Mouse (Mus musculus): ENCODE data around the gene Nbea. TPM values are rescaled to one million over a fixed set of nuclear protein-coding genes. Genes with fewer than 3 reads are reported as not detected.

Nbea gene
- polyA plus RNA-seq, 1 experiment: 3.6 TPM

DNA sequence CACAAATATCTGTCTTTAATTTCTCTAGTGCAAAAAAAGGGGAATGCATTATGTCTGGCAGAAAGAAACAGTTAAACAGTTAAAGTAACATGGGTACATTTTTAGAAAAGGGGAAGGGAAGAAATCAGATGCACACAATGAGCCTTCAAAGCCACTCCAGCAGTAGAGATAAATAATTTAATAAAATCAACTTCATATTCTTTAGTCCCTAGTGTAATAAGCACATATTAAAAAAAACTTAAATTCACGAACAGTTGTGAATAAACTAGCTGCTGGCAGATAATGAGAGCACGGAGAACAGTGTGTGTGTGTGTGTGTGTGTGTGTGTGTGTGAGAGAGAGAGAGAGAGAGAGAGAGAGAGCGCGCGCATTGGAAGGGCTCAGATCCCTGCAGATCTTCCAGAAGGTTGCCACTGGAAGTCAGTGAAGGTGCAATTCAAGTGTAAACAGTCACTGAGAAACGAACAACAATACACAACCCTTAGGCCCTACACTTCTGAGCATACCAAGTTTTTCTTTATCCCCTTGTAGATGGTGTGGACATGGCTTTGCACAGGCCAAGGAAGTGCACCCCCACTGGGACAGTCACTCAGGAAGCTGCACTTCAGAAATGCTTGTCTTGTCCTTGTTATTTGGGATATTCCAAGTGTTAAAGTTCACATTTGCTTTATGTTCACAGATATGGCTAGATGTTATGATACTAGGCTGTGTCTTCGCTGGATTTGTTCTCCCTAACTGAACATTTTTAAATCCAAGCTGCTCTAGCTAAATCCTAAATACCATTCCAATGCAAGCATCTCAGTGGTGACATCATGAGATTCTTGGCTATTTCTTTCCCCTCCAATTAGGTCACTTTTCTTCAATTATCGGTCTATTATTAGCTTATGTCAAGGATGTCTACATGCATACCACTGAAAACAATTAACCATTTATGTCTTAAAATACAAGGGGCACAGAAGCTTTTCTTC is 404.5 kb downstream of the Nbea start:
- Histone ChIP-seq H3K4me3 (no peak overlapping the region), H3K79me2 (ENCODE audit: control insufficient read depth, insufficient read depth) (no peaks in the 10 kb centered on the region), H3ac (ENCODE audit: control insufficient read depth, insufficient read length) (no peak overlapping the region), H3K27me3 (ENCODE audit: control insufficient read depth, insufficient read depth, insufficient read length) (no peaks in the 10 kb centered on the region), H3K36me3 (ENCODE audit: control insufficient read depth, insufficient read depth) (no peaks in the 10 kb centered on the region), H3K4me2 (ENCODE audit: low read depth) (no peak overlapping the region)
- TF ChIP-seq CEBPB (IDR thresholded peaks at IDR 0.05; ENCODE audit: insufficient read depth, poor library complexity, severe bottlenecking) (no peak), SRF (IDR thresholded peaks at IDR 0.05; ENCODE audit: control insufficient read depth, insufficient read length, low read depth) (no peak), MAX (IDR thresholded peaks at IDR 0.05; ENCODE audit: low read depth) (no peak), MYOD1 (IDR thresholded peaks at IDR 0.05; ENCODE audit: control insufficient read depth in 1 of 3, insufficient read length in 2 of 3, low read depth in 2 of 3) (no peak), USF1 (IDR thresholded peaks at IDR 0.05; ENCODE audit: low read depth) (no peak), POLR2AphosphoS2 (IDR thresholded peaks at IDR 0.05; ENCODE audit: insufficient read length, low read depth) (no peak), MYOG (IDR thresholded peaks at IDR 0.05; ENCODE audit: control insufficient read depth in 1 of 3, insufficient read depth in 1 of 3, insufficient read length in 2 of 3, low read depth in 2 of 3) (no peak)

DNA sequence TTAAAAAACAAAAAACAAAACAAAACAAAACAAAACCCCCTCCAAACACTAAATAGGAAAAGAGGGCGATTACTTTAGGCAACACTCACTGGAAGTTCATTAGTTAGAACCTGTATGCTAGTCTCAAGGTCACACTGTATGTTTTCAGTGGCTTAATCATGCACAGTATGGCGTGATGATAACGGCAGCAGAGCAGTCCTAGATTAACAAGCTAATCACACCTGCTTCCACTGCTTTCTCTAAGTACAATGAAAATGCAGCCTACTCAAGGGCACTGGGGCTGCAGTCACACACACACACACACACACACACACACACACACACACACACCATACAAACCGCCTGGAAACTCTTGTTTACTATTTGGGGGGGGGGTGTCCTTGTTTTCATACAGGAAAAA is 406.0 kb downstream of the Nbea start:
- Histone ChIP-seq H3K27me3 (ENCODE audit: control insufficient read depth, insufficient read depth, insufficient read length) (no peaks in the 10 kb centered on the region), H3K4me2 (ENCODE audit: low read depth) (no peak overlapping the region), H3ac (ENCODE audit: control insufficient read depth, insufficient read length) (no peak overlapping the region), H3K36me3 (ENCODE audit: control insufficient read depth, insufficient read depth) (no peaks in the 10 kb centered on the region), H3K4me3 (no peak overlapping the region), H3K79me2 (ENCODE audit: control insufficient read depth, insufficient read depth) (no peaks in the 10 kb centered on the region)
- TF ChIP-seq CEBPB (IDR thresholded peaks at IDR 0.05; ENCODE audit: insufficient read depth, poor library complexity, severe bottlenecking) (no peak), E2F4 (IDR thresholded peaks at IDR 0.05; ENCODE audit: insufficient read depth) (no peak), TCF3 (IDR thresholded peaks at IDR 0.05; ENCODE audit: insufficient read length, low read depth) (no peak), SRF (IDR thresholded peaks at IDR 0.05; ENCODE audit: control insufficient read depth, insufficient read length, low read depth) (no peak), MYOG (IDR thresholded peaks at IDR 0.05; ENCODE audit: control insufficient read depth in 1 of 3, insufficient read depth in 1 of 3, insufficient read length in 2 of 3, low read depth in 2 of 3) (no peak), POLR2AphosphoS2 (IDR thresholded peaks at IDR 0.05; ENCODE audit: insufficient read length, low read depth) (no peak), MAX (IDR thresholded peaks at IDR 0.05; ENCODE audit: low read depth) (no peak), POLR2A (IDR thresholded peaks at IDR 0.05; ENCODE audit: insufficient read length, low read depth) (no peak), TCF12 (IDR thresholded peaks at IDR 0.05; ENCODE audit: insufficient read depth, poor library complexity, severe bottlenecking) (no peak), MYOD1 (IDR thresholded peaks at IDR 0.05; ENCODE audit: control insufficient read depth in 1 of 3, insufficient read length in 2 of 3, low read depth in 2 of 3) (no peak), REST (IDR thresholded peaks at IDR 0.05; ENCODE audit: insufficient read depth, insufficient read length) (no peak), USF1 (IDR thresholded peaks at IDR 0.05; ENCODE audit: low read depth) (no peak)

DNA sequence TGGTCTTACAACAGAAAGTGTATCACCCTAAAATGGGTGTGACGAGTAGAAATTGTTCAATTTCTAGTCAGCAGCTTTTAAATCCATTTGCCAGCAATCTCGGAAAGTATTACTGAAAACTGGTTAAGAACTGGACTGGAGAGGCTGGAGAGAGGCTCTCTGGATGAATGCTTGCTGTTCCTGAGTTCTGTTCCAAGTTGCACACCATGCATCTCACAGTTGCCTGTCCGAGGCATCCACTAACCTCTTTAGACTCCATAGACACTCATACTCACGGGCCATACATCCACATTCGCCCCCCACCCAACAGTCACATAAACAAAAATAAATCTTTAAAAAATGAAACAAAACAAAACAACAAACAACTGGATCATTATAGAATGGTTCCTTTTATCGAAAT is 407.7 kb downstream of the Nbea start:
- no peak for TF ChIP-seq SRF (IDR thresholded peaks at IDR 0.05; ENCODE audit: control insufficient read depth, insufficient read length, low read depth)
- TF ChIP-seq CEBPB (IDR thresholded peaks at IDR 0.05; ENCODE audit: insufficient read depth, poor library complexity, severe bottlenecking): no peak
- TF ChIP-seq REST (IDR thresholded peaks at IDR 0.05; ENCODE audit: insufficient read depth, insufficient read length): no peak
- no peak for TF ChIP-seq POLR2AphosphoS2 (IDR thresholded peaks at IDR 0.05; ENCODE audit: insufficient read length, low read depth)
- TF ChIP-seq MYOG (IDR thresholded peaks at IDR 0.05; ENCODE audit: control insufficient read depth in 1 of 3, insufficient read depth in 1 of 3, insufficient read length in 2 of 3, low read depth in 2 of 3): no peak
- TF ChIP-seq E2F4 (IDR thresholded peaks at IDR 0.05; ENCODE audit: insufficient read depth): no peak
- TF ChIP-seq USF1 (IDR thresholded peaks at IDR 0.05; ENCODE audit: low read depth): no peak
- TF ChIP-seq MAX (IDR thresholded peaks at IDR 0.05; ENCODE audit: low read depth): no peak
- no peak for TF ChIP-seq TCF3 (IDR thresholded peaks at IDR 0.05; ENCODE audit: insufficient read length, low read depth)
- no peak for TF ChIP-seq POLR2A (IDR thresholded peaks at IDR 0.05; ENCODE audit: insufficient read length, low read depth)
- TF ChIP-seq TCF12 (IDR thresholded peaks at IDR 0.05; ENCODE audit: insufficient read depth, poor library complexity, severe bottlenecking): no peak
- TF ChIP-seq MYOD1 (IDR thresholded peaks at IDR 0.05; ENCODE audit: control insufficient read depth in 1 of 3, insufficient read length in 2 of 3, low read depth in 2 of 3): no peak
- H3K4me3 ChIP-seq: no peak overlapping the region
- no peak overlapping the region for H3K4me2 ChIP-seq (ENCODE audit: low read depth)
- no peak overlapping the region for H3ac ChIP-seq (ENCODE audit: control insufficient read depth, insufficient read length)
- H3K36me3 ChIP-seq (ENCODE audit: control insufficient read depth, insufficient read depth): no peaks in the 10 kb centered on the region
- no peaks in the 10 kb centered on the region for H3K27me3 ChIP-seq (ENCODE audit: control insufficient read depth, insufficient read depth, insufficient read length)
- H3K79me2 ChIP-seq (ENCODE audit: control insufficient read depth, insufficient read depth): no peaks in the 10 kb centered on the region

DNA sequence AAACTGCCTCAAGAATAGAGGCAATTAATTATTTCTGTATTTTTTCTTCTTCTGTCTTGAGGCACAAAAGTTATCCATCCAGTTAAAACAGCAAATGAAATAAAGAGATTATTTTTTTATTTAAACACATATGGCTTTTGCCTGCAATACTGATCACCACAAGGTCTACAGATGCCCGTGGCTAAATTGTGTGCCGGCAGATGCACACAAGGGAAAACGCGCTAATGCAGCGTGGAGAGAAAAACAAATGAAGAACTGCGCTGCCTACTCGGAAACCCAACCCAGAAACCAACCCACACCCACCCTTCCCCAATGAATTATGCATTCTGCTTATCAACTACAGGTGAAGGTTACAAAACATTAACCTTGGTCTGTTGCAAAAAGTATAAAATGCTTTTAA is 408.3 kb downstream of the Nbea start:
- no peak for TF ChIP-seq TCF3 (IDR thresholded peaks at IDR 0.05; ENCODE audit: insufficient read length, low read depth)
- no peak for TF ChIP-seq POLR2A (IDR thresholded peaks at IDR 0.05; ENCODE audit: insufficient read length, low read depth)
- no peak for TF ChIP-seq TCF12 (IDR thresholded peaks at IDR 0.05; ENCODE audit: insufficient read depth, poor library complexity, severe bottlenecking)
- no peak for TF ChIP-seq CEBPB (IDR thresholded peaks at IDR 0.05; ENCODE audit: insufficient read depth, poor library complexity, severe bottlenecking)
- no peak for TF ChIP-seq SRF (IDR thresholded peaks at IDR 0.05; ENCODE audit: control insufficient read depth, insufficient read length, low read depth)
- TF ChIP-seq MYOD1 (IDR thresholded peaks at IDR 0.05; ENCODE audit: control insufficient read depth in 1 of 3, insufficient read length in 2 of 3, low read depth in 2 of 3): no peak
- no peak for TF ChIP-seq USF1 (IDR thresholded peaks at IDR 0.05; ENCODE audit: low read depth)
- TF ChIP-seq MYOG (IDR thresholded peaks at IDR 0.05; ENCODE audit: control insufficient read depth in 1 of 3, insufficient read depth in 1 of 3, insufficient read length in 2 of 3, low read depth in 2 of 3): no peak
- no peak for TF ChIP-seq REST (IDR thresholded peaks at IDR 0.05; ENCODE audit: insufficient read depth, insufficient read length)
- no peak for TF ChIP-seq MAX (IDR thresholded peaks at IDR 0.05; ENCODE audit: low read depth)
- no peak for TF ChIP-seq E2F4 (IDR thresholded peaks at IDR 0.05; ENCODE audit: insufficient read depth)
- no peak for TF ChIP-seq POLR2AphosphoS2 (IDR thresholded peaks at IDR 0.05; ENCODE audit: insufficient read length, low read depth)
- Histone ChIP-seq H3K4me2 (ENCODE audit: low read depth) (no peak overlapping the region), H3ac (ENCODE audit: control insufficient read depth, insufficient read length) (no peak overlapping the region)

More for the DNA sequence above, 408.3 kb downstream of the Nbea start:
- H3K27me3 ChIP-seq (ENCODE audit: control insufficient read depth, insufficient read depth, insufficient read length): no peaks in the 10 kb centered on the region
- H3K4me3 ChIP-seq: no peak overlapping the region
- no peaks in the 10 kb centered on the region for H3K79me2 ChIP-seq (ENCODE audit: control insufficient read depth, insufficient read depth)
- H3K36me3 ChIP-seq (ENCODE audit: control insufficient read depth, insufficient read depth): no peaks in the 10 kb centered on the region

Measured in myocyte (in vitro differentiated cells).